Mouse (Mus musculus): ENCODE data around the gene Vps41.

- no peak for TF ChIP-seq CTCF (IDR thresholded peaks at IDR 0.05; ENCODE audit: control insufficient read depth, insufficient read depth, insufficient read length)
- TF ChIP-seq CEBPB (IDR thresholded peaks at IDR 0.05; ENCODE audit: low read depth) = no peak
- TF ChIP-seq MYOD1 (IDR thresholded peaks at IDR 0.05; ENCODE audit: control insufficient read depth, insufficient read length, low read depth) = no peak
- no peak for TF ChIP-seq MAX (IDR thresholded peaks at IDR 0.05)
Observed at GRCm38 (mm10) chr13:18859389-18859788, 142.3 kb downstream of the Vps41 start.
